Mouse (Mus musculus): Measurements from ENCODE around the gene Eda.

- TF ChIP-seq ZNF384 (IDR thresholded peaks at IDR 0.05; ENCODE audit: low read depth, low read length) (no peak), HCFC1 (IDR thresholded peaks at IDR 0.05; ENCODE audit: borderline replicate concordance, insufficient read depth, low read length) (no peak), CHD2 (IDR thresholded peaks at IDR 0.05; ENCODE audit: low read depth, low read length) (no peak)
Observed at GRCm38 (mm10) chrX:100314172-100314902, 338.9 kb downstream of the Eda start.
